ENCODE assay signal across 8 mouse cellular contexts in the genomic region with DNA sequence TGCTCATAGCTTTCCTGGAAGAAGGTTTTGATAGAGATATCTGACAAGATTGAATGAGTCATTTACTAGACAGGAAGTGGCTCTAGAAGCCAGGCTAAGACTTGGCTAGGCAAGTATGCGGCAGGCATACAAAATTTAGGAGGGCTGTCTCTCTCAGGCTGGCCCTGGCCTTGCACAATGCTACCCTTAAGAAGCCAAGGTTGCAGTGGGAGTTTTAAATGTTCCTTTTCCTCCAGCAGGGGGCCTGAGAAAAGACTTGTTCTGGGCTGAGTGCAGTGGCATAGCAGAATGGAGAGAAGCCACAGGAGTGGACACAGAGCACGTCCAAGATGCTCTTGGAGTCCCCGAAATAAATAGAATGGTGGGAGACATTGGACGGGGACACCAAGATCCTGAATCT. TPM values are rescaled to one million over a fixed set of nuclear protein-coding genes. Genes with fewer than 3 reads are reported as not detected.
DNase-seq lines count a peak whose midpoint lies in the region; ATAC-seq and TF ChIP-seq lines count a peak whose summit lies in the region.

No protein-coding gene starts in this region.

- peak; percentile 67 for TF ChIP-seq CTCF in heart, adult 2 months (IDR thresholded peaks at IDR 0.05)
- TF ChIP-seq CTCF in stomach, postnatal 0 days (IDR thresholded peaks at IDR 0.05; ENCODE audit: low read depth), result peak; percentile 75

- no peak overlapping the region for H3K9ac ChIP-seq in heart, adult 2 months (ENCODE audit: low read depth, low read length)
- no peak overlapping the region for H3K9ac ChIP-seq in heart, embryonic 11.5 days (ENCODE audit: low read depth, low read length)
- no peak overlapping the region for H3K9ac ChIP-seq in stomach, postnatal 0 days (ENCODE audit: low read length)

- DNase-seq in heart, adult 2 months, result no peak
- peak; percentile 23 for DNase-seq in thymus, postnatal 4 days
- DNase-seq in thymus, postnatal 36 days, result no peak
- peak; percentile 49 for DNase-seq in induced T-regulatory cell, adult 2 months (ENCODE audit: low read depth)
- DNase-seq in stomach, postnatal 0 days (ENCODE audit: low spot score), result no peak
- DNase-seq in c-Kit-positive CD71-positive TER-119-positive erythroid progenitor cells, embryonic 14.5 days (ENCODE audit: low spot score), result no peak

- no peak overlapping the region for H3K27ac ChIP-seq in heart, adult 2 months
- H3K27ac ChIP-seq in heart, embryonic 11.5 days (ENCODE audit: low read depth, low read length), result no peak overlapping the region
- no peak overlapping the region for H3K27ac ChIP-seq in stomach, postnatal 0 days (replicated peaks)

- H3K4me2 ChIP-seq in heart, embryonic 11.5 days, result no peak overlapping the region
- H3K4me2 ChIP-seq in stomach, postnatal 0 days (replicated peaks; ENCODE audit: low read depth), result no peak overlapping the region

- H3K36me3 ChIP-seq in heart, adult 2 months (ENCODE audit: control insufficient read depth, insufficient read depth, low read length), result no peaks in the 10 kb centered on the region
- no peaks in the 10 kb centered on the region for H3K36me3 ChIP-seq in heart, embryonic 11.5 days (ENCODE audit: control insufficient read depth, insufficient read depth, low read length)
- H3K36me3 ChIP-seq in stomach, postnatal 0 days (ENCODE audit: control insufficient read depth, insufficient read depth, low read length), result no peaks in the 10 kb centered on the region

- no peak overlapping the region for H3K4me3 ChIP-seq in heart, adult 2 months
- H3K4me3 ChIP-seq in heart, embryonic 11.5 days (ENCODE audit: low read depth, low read length), result no peak overlapping the region
- no peak overlapping the region for H3K4me3 ChIP-seq in stomach, postnatal 0 days (ENCODE audit: low read depth, low read length)

- intact Hi-C loops in heart, adult 2 months (cut with DNase I), result loop anchor here (5.0 kb wide), 3 partner anchors 36 to 271 kb away; a partner anchor contains a TSS

- ATAC-seq in heart, embryonic 11.5 days (replicated peaks; ENCODE audit: insufficient number of reproducible peaks, low FRiP score, low TSS enrichment), result no peak
- ATAC-seq in stomach, postnatal 0 days (ENCODE audit: low FRiP score, low TSS enrichment), result peak; percentile 48; the same call in 1 of the 2 replicates
- no peak for ATAC-seq in cerebellum, adult (ENCODE audit: insufficient number of reproducible peaks, low FRiP score, low TSS enrichment)

- TF ChIP-seq EP300 in heart, adult 2 months (IDR thresholded peaks at IDR 0.05; ENCODE audit: insufficient read depth, low read depth, low read length), result no peak
- TF ChIP-seq EP300 in stomach, postnatal 0 days (optimal IDR thresholded peaks at IDR 0.05), result no peak

- H3K4me1 ChIP-seq in heart, adult 2 months (ENCODE audit: control insufficient read depth, insufficient read depth, low read length), result no peaks in the 10 kb centered on the region; the same call in 1 of the 2 replicates
- no peaks in the 10 kb centered on the region for H3K4me1 ChIP-seq in heart, embryonic 11.5 days (ENCODE audit: control insufficient read depth, insufficient read depth, low read length)
- H3K4me1 ChIP-seq in stomach, postnatal 0 days (replicated peaks; ENCODE audit: control insufficient read depth, insufficient read depth), result no peaks in the 10 kb centered on the region

- H3K79me2 ChIP-seq in heart, adult 2 months (replicated peaks; ENCODE audit: control insufficient read depth, insufficient read depth, low read length), result no peaks in the 10 kb centered on the region

- 67% methylated on average over 4 of the region's 4 CpGs for WGBS in heart, adult 2 months
- 55% methylated on average over 4 of the region's 4 CpGs for WGBS in heart, embryonic 11.5 days (ENCODE audit: insufficient replicate concordance)
- WGBS in stomach, postnatal 0 days, result 65% methylated on average over 4 of the region's 4 CpGs

- no peaks in the 10 kb centered on the region for H3K9me3 ChIP-seq in heart, embryonic 11.5 days (replicated peaks; ENCODE audit: control insufficient read depth, low read length)
- H3K9me3 ChIP-seq in stomach, postnatal 0 days (ENCODE audit: control insufficient read depth, low read length), result no peaks in the 10 kb centered on the region

- H3K27me3 ChIP-seq in heart, adult 2 months (ENCODE audit: control insufficient read depth, insufficient read depth, low read length), result no peaks in the 10 kb centered on the region
- H3K27me3 ChIP-seq in heart, embryonic 11.5 days (ENCODE audit: control insufficient read depth, insufficient read depth, low read length), result no peaks in the 10 kb centered on the region
- no peaks in the 10 kb centered on the region for H3K27me3 ChIP-seq in stomach, postnatal 0 days (ENCODE audit: control insufficient read depth, insufficient read depth, low read length)

- TF ChIP-seq POLR2A in heart, adult 2 months (IDR thresholded peaks at IDR 0.05; ENCODE audit: insufficient read depth, low read depth, low read length), result no peak

RNA-seq across cellular contexts. Expression of a gene that starts 38.4 kb away (rescaled TPM):
- 1 to 10 TPM; 5.3 to 7.5 TPM for total RNA-seq in heart, adult 2 months (2021)
- polyA plus RNA-seq in heart, adult 2 months (2012; rRNA removed), result 4.4 and 4.7 TPM in 2 replicates
- polyA plus RNA-seq in heart, embryonic 11.5 days (2014; fragmentation: Nextera tagmentation; extraction: Ambion mirVana), result not detected in 2 replicates
- polyA plus RNA-seq in stomach, postnatal 0 days (2015; fragmentation: Nextera tagmentation; extraction: Ambion mirVana), result 1.0 TPM in 2 replicates

Comparison
In these comparisons a context has a peak if more than half of its experiments do, and no peak if none do; other contexts are left out.
1. DNase-seq: peak in thymus, postnatal 4 days (single experiment) and induced T-regulatory cell, adult 2 months (single experiment); none in heart, adult 2 months (0 of 2), thymus, postnatal 36 days (0 of 2), stomach, postnatal 0 days (single experiment) and c-Kit-positive CD71-positive TER-119-positive erythroid progenitor cells, embryonic 14.5 days (single experiment).